Mouse (Mus musculus): ENCODE results near the gene Smim22.

The Smim22 gene

GRCm38 (mm10) chr16:5010371-5010935 is 3.4 kb downstream of the Smim22 start:
- peak; percentile 31 for DNase-seq

DNA sequence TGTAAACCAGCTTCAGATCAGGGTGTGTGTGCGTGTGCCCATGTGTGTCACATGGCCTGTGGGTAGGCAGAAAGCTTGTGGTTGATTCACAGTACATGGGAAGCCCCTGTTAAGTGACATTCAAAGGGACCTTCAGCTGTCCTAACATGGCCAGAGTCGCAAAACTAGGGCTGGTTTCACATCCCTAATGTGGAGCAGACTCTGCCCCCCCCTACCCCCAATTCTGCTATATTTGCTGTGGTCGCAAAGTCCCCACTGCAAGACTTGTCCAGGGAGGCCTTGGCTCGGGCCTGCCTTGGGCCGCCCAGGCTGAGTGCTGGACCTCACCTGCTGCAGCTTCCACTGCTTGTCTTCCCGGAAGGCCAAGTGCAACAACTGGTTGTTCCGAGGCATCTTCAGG is 4.2 kb downstream of the Smim22 start:
- no peak for DNase-seq

DNA sequence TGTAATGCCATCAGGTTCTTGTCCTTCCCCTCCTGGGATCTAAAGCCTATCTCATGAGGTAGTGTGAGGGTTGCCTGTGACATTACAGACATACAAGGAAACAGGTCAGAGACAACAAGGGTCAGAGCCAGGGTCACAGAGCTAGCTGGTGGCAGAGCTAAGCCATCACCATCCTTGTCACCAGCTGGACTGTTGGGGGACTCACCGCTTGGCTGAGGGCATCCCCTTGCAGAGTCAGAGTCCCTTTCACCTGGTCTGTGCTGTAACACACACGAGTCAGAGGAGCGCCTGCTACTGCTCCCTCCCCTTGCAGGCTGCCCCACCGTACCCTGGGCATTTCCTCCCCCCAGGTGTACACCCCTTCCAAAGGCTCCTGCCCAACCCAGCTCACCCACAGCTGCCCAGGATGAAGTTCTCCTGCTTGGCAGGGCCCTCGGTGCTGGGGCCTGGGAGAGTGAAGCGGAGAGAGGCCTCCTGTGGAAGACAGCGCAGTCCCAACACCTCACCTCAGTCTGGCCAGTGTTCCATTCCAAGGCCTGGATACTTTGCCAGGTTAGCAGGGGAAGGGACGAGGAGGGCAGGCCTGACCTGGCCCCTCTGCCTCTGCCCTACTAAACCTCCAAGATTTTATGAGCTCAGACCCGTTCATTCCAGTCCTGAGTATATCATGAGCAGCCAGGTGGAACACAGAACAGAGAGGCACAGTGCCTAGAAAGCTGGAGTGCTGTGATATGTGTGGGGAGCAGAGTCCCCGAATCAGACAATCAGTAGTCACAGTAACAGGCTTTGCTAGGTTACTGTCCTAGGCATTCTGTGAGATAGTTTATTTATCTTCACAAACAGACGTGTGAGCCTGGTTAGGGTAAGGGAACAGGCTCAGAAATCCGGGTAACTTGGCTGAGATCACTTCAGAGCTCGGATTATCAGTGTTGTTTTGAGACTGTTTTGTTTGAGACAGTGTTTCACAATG is 5.2 kb downstream of the Smim22 start:
- DNase-seq = peak; percentile 49

DNA sequence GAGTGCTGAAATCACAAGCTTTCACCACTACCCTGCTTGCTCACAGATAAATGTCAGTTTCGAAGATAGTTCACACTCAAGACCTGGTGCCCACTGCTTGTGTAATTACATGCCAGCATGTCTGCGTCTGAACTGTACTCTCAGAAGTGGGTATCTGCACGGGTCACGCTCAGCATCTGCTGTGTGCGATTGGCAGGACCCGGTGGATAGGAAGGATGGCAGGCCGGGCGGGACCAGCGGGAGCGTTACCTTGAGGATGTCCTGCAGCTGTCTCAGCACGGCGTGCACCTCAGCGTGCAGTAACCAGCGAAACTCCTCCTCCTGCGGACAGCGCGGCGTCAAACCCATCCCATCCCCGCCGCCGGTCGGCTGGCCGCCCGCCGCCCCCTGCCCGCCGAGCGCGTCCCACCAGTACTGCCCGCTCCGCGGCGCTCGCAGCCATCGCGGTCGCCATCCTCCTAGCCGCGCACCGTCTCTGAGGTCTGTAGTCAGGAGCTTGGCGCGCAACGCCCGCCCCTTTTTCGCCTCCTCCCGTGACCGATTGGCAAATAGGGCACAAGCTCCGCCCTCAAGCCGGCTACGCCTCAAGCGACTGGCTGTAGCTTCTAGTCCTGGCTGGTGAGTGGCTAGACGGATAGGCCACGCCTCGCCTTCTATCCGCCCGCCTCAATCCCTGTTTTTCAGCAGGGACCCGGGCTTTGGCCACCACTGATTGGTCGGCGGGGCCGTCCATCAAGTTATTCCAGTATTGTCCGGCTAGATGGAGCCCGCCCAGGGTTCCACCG is 6.2 kb downstream of the Smim22 start, which contains the start of gene Rogdi:
Gene Rogdi, minus strand, starts transcription at position 500 of the 785 bp plus-strand sequence.
- peak; percentile 100 for DNase-seq

DNA sequence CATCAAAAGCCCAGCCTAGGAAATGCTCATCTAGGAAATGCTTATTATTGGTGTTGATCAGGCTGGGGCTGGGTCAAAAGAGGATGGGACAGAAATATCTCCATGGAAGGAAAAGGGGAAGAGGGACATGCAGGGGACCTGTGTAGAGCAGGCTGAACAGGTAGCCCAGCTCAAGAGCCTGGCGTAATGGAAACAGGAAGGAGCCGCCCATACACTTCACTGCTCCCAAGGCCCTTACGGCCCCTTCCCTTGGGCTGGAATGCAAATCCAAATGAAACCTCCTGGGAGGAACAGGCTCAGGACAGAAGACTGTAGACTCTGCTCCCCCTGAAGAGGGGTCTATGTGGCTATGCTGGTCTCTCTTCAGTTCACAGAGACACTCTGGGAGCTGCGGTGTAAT is 7.5 kb downstream of the Smim22 start:
- no peak for DNase-seq

GRCm38 (mm10) chr16:5024021-5024420 is 16.9 kb downstream of the Smim22 start:
- DNase-seq = no peak

DNA sequence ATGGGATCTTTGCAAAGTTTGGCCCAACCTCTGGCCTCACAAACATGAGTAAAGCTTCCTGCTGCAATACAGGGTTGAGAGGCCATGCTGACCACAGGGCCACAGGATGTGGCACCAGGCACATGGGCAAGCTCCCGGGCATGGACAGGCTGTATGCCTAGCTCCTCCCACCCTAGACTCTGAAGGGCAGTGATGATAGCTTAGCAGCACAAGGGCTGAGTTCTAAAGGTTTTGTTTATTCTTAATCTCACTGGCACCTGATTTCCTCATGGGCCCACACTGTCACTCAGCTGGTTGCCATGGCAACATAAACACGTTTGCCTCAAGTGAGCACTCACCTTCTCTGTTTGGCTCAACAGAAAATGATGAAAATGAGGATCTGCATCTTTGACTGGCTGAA is 22.8 kb downstream of the Smim22 start:
- DNase-seq = no peak

DNA sequence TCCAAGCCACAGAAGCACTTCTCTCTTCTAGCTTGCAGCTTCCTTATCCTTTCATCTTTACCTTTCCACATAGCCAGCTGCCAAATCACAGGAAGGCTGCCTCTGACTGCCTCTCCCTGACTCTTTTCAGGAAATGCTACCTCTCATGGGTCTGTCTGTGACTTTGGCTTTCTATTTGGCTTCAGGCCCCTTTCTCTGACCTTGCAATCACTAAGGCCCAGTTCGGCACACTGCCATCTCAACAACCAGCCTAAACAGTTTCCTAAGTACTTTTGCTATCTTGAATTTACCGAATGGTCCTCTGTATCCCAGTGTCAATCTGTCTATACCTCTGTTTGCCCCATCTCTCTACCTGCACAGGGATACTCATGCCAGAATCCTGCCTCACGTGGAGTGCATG is 28.5 kb downstream of the Smim22 start:
- no peak for DNase-seq

DNA sequence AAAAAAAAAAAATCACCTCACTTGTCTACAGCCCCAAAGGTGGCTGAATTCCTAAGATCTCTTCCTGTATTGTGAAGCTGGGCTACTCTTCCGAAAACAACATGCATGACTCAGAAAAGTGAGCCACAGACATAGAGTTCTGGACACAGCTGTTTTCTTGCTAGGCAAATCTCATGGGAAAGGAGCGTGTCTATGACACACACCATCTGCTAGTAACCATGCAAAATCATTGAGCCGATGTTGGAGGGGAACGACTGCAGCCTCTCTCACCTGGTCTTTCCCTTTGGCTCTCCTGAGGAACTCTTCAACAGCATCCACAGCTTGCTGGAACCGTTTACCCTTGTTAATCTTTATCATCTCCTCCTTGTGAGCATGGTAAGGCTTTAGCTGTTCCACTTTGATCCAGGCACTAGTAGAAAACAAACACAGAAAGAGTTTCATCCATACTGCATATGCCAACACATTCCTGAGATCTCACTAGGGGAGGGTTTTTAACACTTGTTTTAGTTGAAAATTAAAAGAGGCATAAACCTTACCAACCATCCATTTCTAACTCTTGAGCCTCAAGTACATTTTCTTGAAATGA is 29.7 kb downstream of the Smim22 start:
- no peak for DNase-seq

DNA sequence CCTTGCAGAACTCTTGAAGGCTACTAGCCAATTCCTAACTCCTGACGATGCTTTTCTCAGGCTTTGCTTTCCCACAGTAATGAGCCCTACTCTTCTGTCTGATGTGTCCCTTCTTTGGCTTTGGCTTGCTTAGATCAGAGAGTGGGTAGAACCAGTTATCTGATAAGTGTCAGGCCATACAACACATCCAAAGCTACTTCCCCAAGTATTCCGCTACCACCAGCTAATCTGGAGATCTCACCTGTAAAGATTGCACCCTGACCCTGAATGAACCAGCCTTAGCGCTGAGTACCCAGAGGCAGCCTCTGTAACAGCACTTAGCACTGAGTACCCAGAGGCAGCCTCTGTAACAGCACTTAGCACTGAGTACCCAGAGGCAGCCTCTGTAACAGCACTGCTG is 38.2 kb downstream of the Smim22 start:
- no peak for DNase-seq

DNA sequence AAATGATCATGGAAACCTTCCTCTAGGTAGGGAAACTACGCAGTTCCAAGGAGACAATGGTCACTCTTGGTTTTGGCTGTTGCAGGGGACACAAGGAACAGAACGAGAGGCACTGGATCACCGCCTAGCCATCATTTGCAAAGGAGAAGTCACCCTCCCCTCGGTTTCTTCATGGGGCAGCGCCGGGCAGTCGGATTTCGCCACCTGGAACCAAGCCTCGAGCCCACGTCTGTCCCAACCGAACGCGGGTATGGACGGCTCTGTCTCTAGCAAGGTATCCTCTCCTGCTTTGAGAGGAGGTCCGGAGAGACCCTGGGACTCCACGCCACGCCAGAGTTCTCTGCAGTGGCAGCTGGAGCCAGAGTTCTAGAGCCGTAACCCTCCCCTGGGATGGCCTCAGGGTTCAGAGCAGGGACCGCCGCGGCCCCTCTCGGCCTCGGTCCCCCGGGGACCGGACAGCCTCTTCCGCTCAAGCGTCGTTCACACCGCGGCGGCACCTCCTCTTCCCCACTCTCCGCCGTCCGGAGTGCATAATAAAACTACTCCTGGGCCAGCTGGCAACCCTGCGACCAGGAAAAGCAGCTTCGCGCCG is 42.2 kb downstream of the Smim22 start:
- peak; percentile 11 for DNase-seq

GRCm38 (mm10) chr16:5049774-5050234 is 42.7 kb downstream of the Smim22 start, which contains the start of the genes Glyr1 and Ubn1:
TSS of gene Glyr1 (minus strand) at chr16:5049863.
TSS of gene Ubn1 (plus strand) at chr16:5050057.
- DNase-seq = peak; percentile 100

DNA sequence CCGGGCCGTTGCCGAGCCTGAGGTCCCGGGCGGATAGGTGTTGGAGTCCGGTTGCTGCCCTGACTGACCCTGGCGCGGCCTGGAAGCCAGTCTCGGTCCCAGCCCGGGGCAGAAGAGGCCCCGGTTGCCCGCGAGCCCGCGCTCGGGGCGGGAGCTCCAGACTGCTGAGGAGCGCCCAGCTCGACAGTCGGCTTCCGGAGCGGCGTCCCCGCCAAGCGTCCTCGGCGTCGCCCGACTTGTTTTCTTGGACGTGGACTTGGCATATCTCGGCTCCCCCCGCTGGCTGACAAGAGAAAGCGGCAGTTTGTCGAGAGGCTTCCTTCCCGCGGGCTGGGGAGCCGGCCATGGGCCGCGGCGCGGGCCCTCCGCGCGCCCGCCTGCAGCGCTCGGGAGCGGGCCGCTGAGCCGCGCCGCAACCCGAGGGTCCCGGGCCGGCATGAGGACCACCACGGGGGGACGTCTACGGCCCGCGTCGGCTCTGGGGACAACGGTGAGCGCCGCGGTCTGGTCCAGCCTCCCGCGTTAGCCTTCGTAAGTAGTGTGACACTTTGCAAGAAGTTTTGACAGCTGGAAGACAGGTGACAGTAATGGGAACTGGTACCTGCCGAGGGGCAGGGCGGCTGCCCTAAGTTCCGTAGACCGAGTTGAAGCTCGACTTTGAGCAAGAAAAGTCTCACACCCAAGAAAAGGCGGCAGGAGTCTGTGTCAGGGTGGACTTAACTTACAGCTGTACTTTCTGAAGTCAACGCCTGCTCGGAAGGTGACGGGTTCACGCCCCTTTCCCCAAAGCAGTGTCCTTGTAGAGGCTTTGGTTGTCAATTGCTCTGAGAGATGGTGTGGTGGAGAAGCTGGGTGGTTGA is 43.4 kb downstream of the Smim22 start:
- DNase-seq = peak; percentile 75

All from layer of hippocampus, adult 9-11 months (tissue).